Mouse (Mus musculus): ENCODE results near the gene Atp6v1a. TPM values are rescaled to one million over a fixed set of nuclear protein-coding genes. Genes with fewer than 3 reads are reported as not detected.

Atp6v1a gene
- total and polyA plus RNA-seq, 3 experiments, result 75.0 to 104 (median 78.5) TPM

DNA sequence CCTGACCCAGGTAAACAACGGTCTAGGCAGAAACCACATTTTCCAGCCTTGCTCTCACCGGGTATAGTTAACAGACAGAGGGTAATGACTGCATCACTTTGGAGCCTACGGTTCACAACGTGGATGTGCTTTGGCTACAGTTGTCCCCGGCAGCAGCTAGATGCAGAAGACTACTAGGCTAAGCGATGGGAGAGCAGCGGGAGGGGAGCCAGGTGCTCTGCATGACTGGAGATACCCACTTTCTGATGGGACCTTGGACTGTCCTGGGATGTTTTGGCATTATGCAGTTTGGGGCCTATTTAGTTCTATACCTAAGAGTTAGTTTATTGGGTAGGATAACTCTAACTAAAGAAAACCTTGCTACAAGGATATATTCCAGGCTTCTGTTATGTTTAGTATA lies 40.1 kb downstream of the Atp6v1a start:
- H3K4me3 ChIP-seq (replicated peaks in 1 of 3; ENCODE audit: low read depth in 2 of 3, low read length in 2 of 3, poor library complexity in 1 of 3), result no peak overlapping the region
- H3K9me3 ChIP-seq (replicated peaks; ENCODE audit: low read length), result no peaks in the 10 kb centered on the region
- H3K4me1 ChIP-seq (ENCODE audit: control insufficient read depth in 1 of 2, insufficient read depth in 2 of 2), result no peaks in the 10 kb centered on the region; a peak in 1 of 4 replicates
- H3K4me2 ChIP-seq (ENCODE audit: insufficient read depth, low read depth, poor library complexity, severe bottlenecking), result no peak overlapping the region
- TF ChIP-seq PAX5 (IDR thresholded peaks at IDR 0.05; ENCODE audit: low read length), result no peak
- TF ChIP-seq E2F4 (IDR thresholded peaks at IDR 0.05; ENCODE audit: insufficient replicate concordance, low read depth, low read length), result no peak
- no peak for TF ChIP-seq MYC (IDR thresholded peaks at IDR 0.05; ENCODE audit: low read depth, low read length)
- no peak for TF ChIP-seq CTCF (conservative IDR thresholded peaks at IDR 0.05 in 1 of 2, IDR thresholded peaks at IDR 0.05 in 1 of 2; ENCODE audit: low read depth in 2 of 2, low read length in 2 of 2)
- no peak for TF ChIP-seq NRF1 (IDR thresholded peaks at IDR 0.05; ENCODE audit: low read depth, low read length)
- no peak for TF ChIP-seq KAT2A (IDR thresholded peaks at IDR 0.05; ENCODE audit: insufficient replicate concordance, low read length)
- no peak for TF ChIP-seq ZNF384 (IDR thresholded peaks at IDR 0.05; ENCODE audit: low read depth, low read length)
- TF ChIP-seq MAZ (IDR thresholded peaks at IDR 0.05; ENCODE audit: low read depth, low read length), result no peak
- no peak for TF ChIP-seq MAFK (IDR thresholded peaks at IDR 0.05; ENCODE audit: insufficient replicate concordance, low read length)
- no peak overlapping the region for H3K9ac ChIP-seq (ENCODE audit: insufficient read depth, low read depth)
- no peaks in the 10 kb centered on the region for H3K79me2 ChIP-seq (replicated peaks; ENCODE audit: control insufficient read depth, extremely low read depth, insufficient read depth, poor library complexity, severe bottlenecking)
- H3K36me3 ChIP-seq (replicated peaks in 1 of 2; ENCODE audit: control insufficient read depth in 1 of 2, insufficient read depth in 1 of 2, low read length in 1 of 2), result peaks cover 61 to 91% of the 10 kb centered on the region in 2 experiments
- no peaks in the 10 kb centered on the region for H3K27me3 ChIP-seq (replicated peaks)
- no peak for DNase-seq (ENCODE audit: extremely low read depth)
- H3K27ac ChIP-seq (ENCODE audit: insufficient read depth, low read depth), result no peak overlapping the region
- in situ Hi-C loops (cut with MboI; ENCODE audit: low pct_ligation_motif_present, low pct_unique_long_range_greater_than_20kb, low sequenced_read_pairs) (no loop called here), dilution Hi-C loops (cut with MboI; ENCODE audit: extremely low pct_ligation_motif_present, extremely low pct_unique_long_range_greater_than_20kb, low sequenced_read_pairs) (no loop called here)

GRCm38 (mm10) chr16:44087650-44088049 lies 51.9 kb downstream of the Atp6v1a start:
- Histone ChIP-seq H3K4me2 (ENCODE audit: insufficient read depth, low read depth, poor library complexity, severe bottlenecking) (no peak overlapping the region), H3K27ac (ENCODE audit: insufficient read depth, low read depth) (no peak overlapping the region), H3K27me3 (replicated peaks) (no peaks in the 10 kb centered on the region), H3K36me3 (replicated peaks in 1 of 2; ENCODE audit: control insufficient read depth in 1 of 2, insufficient read depth in 1 of 2, low read length in 1 of 2) (peaks cover 45 to 89% of the 10 kb centered on the region in 2 experiments), H3K79me2 (replicated peaks; ENCODE audit: control insufficient read depth, extremely low read depth, insufficient read depth, poor library complexity, severe bottlenecking) (no peaks in the 10 kb centered on the region), H3K4me3 (replicated peaks in 1 of 3; ENCODE audit: low read depth in 2 of 3, low read length in 2 of 3, poor library complexity in 1 of 3) (no peak overlapping the region), H3K9ac (ENCODE audit: insufficient read depth, low read depth) (no peak overlapping the region), H3K4me1 (ENCODE audit: control insufficient read depth in 1 of 2, insufficient read depth in 2 of 2) (no peaks in the 10 kb centered on the region), H3K9me3 (replicated peaks; ENCODE audit: low read length) (peaks cover 2% of the 10 kb centered on the region)
- TF ChIP-seq ETS1 (conservative IDR thresholded peaks at IDR 0.05; ENCODE audit: low read depth, low read length), result no peak
- TF ChIP-seq IRF4 (IDR thresholded peaks at IDR 0.05; ENCODE audit: low read depth, low read length), result no peak
- TF ChIP-seq CTCF (conservative IDR thresholded peaks at IDR 0.05 in 1 of 2, IDR thresholded peaks at IDR 0.05 in 1 of 2; ENCODE audit: low read depth in 2 of 2, low read length in 2 of 2), result no peak
- no peak for TF ChIP-seq MYC (IDR thresholded peaks at IDR 0.05; ENCODE audit: low read depth, low read length)
- TF ChIP-seq EP300 (IDR thresholded peaks at IDR 0.05; ENCODE audit: low read length), result no peak
- no peak for TF ChIP-seq MEF2A (IDR thresholded peaks at IDR 0.05; ENCODE audit: borderline replicate concordance, low read depth, low read length)
- TF ChIP-seq USF2 (conservative IDR thresholded peaks at IDR 0.05; ENCODE audit: low read depth, low read length), result no peak
- TF ChIP-seq RAD21 (IDR thresholded peaks at IDR 0.05; ENCODE audit: low read depth, low read length), result no peak
- no peak for TF ChIP-seq ZC3H11A (IDR thresholded peaks at IDR 0.05; ENCODE audit: low read depth, low read length)
- TF ChIP-seq SIN3A (IDR thresholded peaks at IDR 0.05; ENCODE audit: low read length), result no peak
- no peak for TF ChIP-seq JUND (conservative IDR thresholded peaks at IDR 0.05; ENCODE audit: low read depth, low read length)
- TF ChIP-seq ELF1 (IDR thresholded peaks at IDR 0.05; ENCODE audit: low read depth, low read length), result no peak
- TF ChIP-seq E2F4 (IDR thresholded peaks at IDR 0.05; ENCODE audit: insufficient replicate concordance, low read depth, low read length), result no peak
- TF ChIP-seq NRF1 (IDR thresholded peaks at IDR 0.05; ENCODE audit: low read depth, low read length), result no peak
- no peak for TF ChIP-seq ZKSCAN1 (IDR thresholded peaks at IDR 0.05; ENCODE audit: borderline replicate concordance, low read depth, low read length)
- TF ChIP-seq TCF12 (IDR thresholded peaks at IDR 0.05; ENCODE audit: low read depth, low read length), result no peak
- TF ChIP-seq MAX (IDR thresholded peaks at IDR 0.05; ENCODE audit: low read length), result no peak
- TF ChIP-seq ZNF384 (IDR thresholded peaks at IDR 0.05; ENCODE audit: low read depth, low read length), result no peak
- in situ Hi-C loops (cut with MboI; ENCODE audit: low pct_ligation_motif_present, low pct_unique_long_range_greater_than_20kb, low sequenced_read_pairs) (no loop called here), dilution Hi-C loops (cut with MboI; ENCODE audit: extremely low pct_ligation_motif_present, extremely low pct_unique_long_range_greater_than_20kb, low sequenced_read_pairs) (no loop called here)
- no peak for DNase-seq (ENCODE audit: extremely low read depth)
